Mouse (Mus musculus) C2C12 (cell line): ENCODE measurements around the gene Fam217a. TPM values are rescaled to one million over a fixed set of nuclear protein-coding genes. Genes with fewer than 3 reads are reported as not detected.
A peak's percentile ranks its signal among the peaks of the same experiment; 100 is the strongest.
"Not testable (repeated sequence)": the region's sequence is repeated elsewhere in the genome, so short reads cannot be mapped to it uniquely, and the experiment has no call there.

Source experiments
- H3K27me3 ChIP-seq: one replicate; pipeline ENCODE4 v1.6.1; 2011; ENCODE audit not compliant: control insufficient read depth, insufficient read depth, insufficient read length
- H3K36me3 ChIP-seq: one replicate; pipeline ENCODE4 v1.6.1; 2011; ENCODE audit not compliant: control insufficient read depth, insufficient read depth
- H3K4me3 ChIP-seq: one replicate; pipeline ENCODE4 v1.5.1; 2011; ENCODE audit warnings: mild to moderate bottlenecking, control low read depth; ENCODE audit not compliant: poor library complexity, insufficient read depth, severe bottlenecking
- H3K79me2 ChIP-seq: one replicate; pipeline ENCODE4 v1.6.1; 2011; ENCODE audit not compliant: control insufficient read depth, insufficient read depth
- H3K79me3 ChIP-seq: one replicate; pipeline ENCODE4 v1.6.1; 2011; ENCODE audit warnings: low read depth, control low read depth
- H3ac ChIP-seq: one replicate; pipeline ENCODE3; 2011; ENCODE audit warnings: low read depth; ENCODE audit not compliant: control insufficient read depth, insufficient read length
- CEBPB ChIP-seq: IDR thresholded peaks from one replicate; pipeline ENCODE4 v1.6.1; 2011; ENCODE audit warnings: low read depth, mild to moderate bottlenecking, control low read depth, moderate library complexity
- CTCF ChIP-seq: IDR thresholded peaks from one replicate; pipeline ENCODE4 v1.5.1; 2011; ENCODE audit not compliant: control insufficient read depth, insufficient read depth, insufficient read length
- FOSL1 ChIP-seq: IDR thresholded peaks from one replicate; pipeline ENCODE4 v1.8.0; 2011; ENCODE audit warnings: mild to moderate bottlenecking, low read length; ENCODE audit not compliant: poor library complexity, insufficient read depth, severe bottlenecking
- MAX ChIP-seq: IDR thresholded peaks from one replicate; pipeline ENCODE4 v1.6.1; 2011; ENCODE audit warnings: mild to moderate bottlenecking, control low read depth
- MYOD1 ChIP-seq: IDR thresholded peaks from one replicate; pipeline ENCODE4 v1.6.1; 2011; ENCODE audit warnings: low read depth; ENCODE audit not compliant: control insufficient read depth, insufficient read length
- MYOG ChIP-seq: IDR thresholded peaks from one replicate; pipeline ENCODE4 v1.6.1; 2011; ENCODE audit not compliant: control insufficient read depth, insufficient read length; ENCODE audit errors: extremely low read depth
- USF1 ChIP-seq: IDR thresholded peaks from one replicate; pipeline ENCODE4 v1.6.1; 2011; ENCODE audit warnings: low read depth, mild to moderate bottlenecking, control low read depth, moderate library complexity
- polyA plus RNA-seq: library from polyadenylated mRNA; unstranded; fragments of >200 nt; fragmentation: generic; extraction: Trizol; gene quantifications from one replicate; pipeline ENCODE4 v1.2.1, GENCODE M21; 2012; ENCODE audit warnings: missing spikeins

Fam217a gene
- polyA plus RNA-seq, 1 experiment, result not detected

- H3K4me3 ChIP-seq, result peak overlapping the region; percentile 83
- TF ChIP-seq CTCF (no peak), USF1 (no peak), FOSL1 (no peak), CEBPB (no peak), MAX (no peak), MYOG (no peak), MYOD1 (no peak)
Observed at GRCm38 (mm10) chr13:34876481-34876880, 47.6 kb downstream of the Fam217a start.

GRCm38 (mm10) chr13:34875741-34876445 lies 48.2 kb downstream of the Fam217a start:
- H3K4me3 ChIP-seq, result peak overlapping the region; percentile 83
- no peaks in the 10 kb centered on the region for H3K27me3 ChIP-seq
- peak overlapping the region; percentile 95 for H3ac ChIP-seq
- H3K79me2 ChIP-seq, result peaks cover 57% of the 10 kb centered on the region
- H3K36me3 ChIP-seq, result no peaks in the 10 kb centered on the region
- H3K79me3 ChIP-seq, result peaks cover 51% of the 10 kb centered on the region
- TF ChIP-seq CTCF (peak; percentile 78), MYOG (no peak), CEBPB (no peak), MAX (peak; percentile 6)

More at GRCm38 (mm10) chr13:34876481-34876880, 47.6 kb downstream of the Fam217a start:
- Histone ChIP-seq H3K27me3 (no peaks in the 10 kb centered on the region), H3ac (no peak overlapping the region), H3K79me3 (peaks cover 57% of the 10 kb centered on the region), H3K36me3 (peaks cover 4% of the 10 kb centered on the region), H3K79me2 (peaks cover 63% of the 10 kb centered on the region)

- peak within 1 kb of the TSS; percentile 83 for H3K4me3 ChIP-seq
- TF ChIP-seq MAX, result peak; percentile 44
- TF ChIP-seq FOSL1, result no peak
- no peaks in the 10 kb centered on the region for H3K27me3 ChIP-seq
Observed at GRCm38 (mm10) chr13:34875166-34875710, 48.9 kb downstream of the Fam217a start, which contains the start of gene Prpf4b. Gene Prpf4b, plus strand, starts transcription at chr13:34875302.

GRCm38 (mm10) chr13:34874736-34875135 lies 49.4 kb downstream of the Fam217a start:
- peaks cover 46% of the 10 kb centered on the region for H3K79me2 ChIP-seq
- peaks cover 40% of the 10 kb centered on the region for H3K79me3 ChIP-seq
- not testable (repeated sequence) for H3K36me3 ChIP-seq, H3ac ChIP-seq, H3K27me3 ChIP-seq
- H3K4me3 ChIP-seq, result peak overlapping the region; percentile 83

More at GRCm38 (mm10) chr13:34875166-34875710, 48.9 kb downstream of the Fam217a start, which contains the start of gene Prpf4b:
- H3K79me3 ChIP-seq, result peaks cover 45% of the 10 kb centered on the region
- H3K36me3 ChIP-seq, result no peaks in the 10 kb centered on the region
- H3ac ChIP-seq, result peak within 1 kb of the TSS; percentile 95
- peaks cover 51% of the 10 kb centered on the region for H3K79me2 ChIP-seq

GRCm38 (mm10) chr13:34873801-34874681 lies 50.1 kb downstream of the Fam217a start:
- Histone ChIP-seq H3K4me3 (peak overlapping the region; percentile 29), H3ac (peak overlapping the region; percentile 43), H3K36me3 (no peaks in the 10 kb centered on the region), H3K27me3 (no peaks in the 10 kb centered on the region), H3K79me2 (peaks cover 39% of the 10 kb centered on the region), H3K79me3 (peaks cover 33% of the 10 kb centered on the region)
- TF ChIP-seq FOSL1, result no peak
- peak; percentile 47 for TF ChIP-seq MAX
- TF ChIP-seq MYOD1, result no peak
- no peak for TF ChIP-seq CEBPB
- no peak for TF ChIP-seq USF1
- no peak for TF ChIP-seq CTCF
